Mouse (Mus musculus): ENCODE measurements around the gene Dppa3.

Dppa3 gene

DNA sequence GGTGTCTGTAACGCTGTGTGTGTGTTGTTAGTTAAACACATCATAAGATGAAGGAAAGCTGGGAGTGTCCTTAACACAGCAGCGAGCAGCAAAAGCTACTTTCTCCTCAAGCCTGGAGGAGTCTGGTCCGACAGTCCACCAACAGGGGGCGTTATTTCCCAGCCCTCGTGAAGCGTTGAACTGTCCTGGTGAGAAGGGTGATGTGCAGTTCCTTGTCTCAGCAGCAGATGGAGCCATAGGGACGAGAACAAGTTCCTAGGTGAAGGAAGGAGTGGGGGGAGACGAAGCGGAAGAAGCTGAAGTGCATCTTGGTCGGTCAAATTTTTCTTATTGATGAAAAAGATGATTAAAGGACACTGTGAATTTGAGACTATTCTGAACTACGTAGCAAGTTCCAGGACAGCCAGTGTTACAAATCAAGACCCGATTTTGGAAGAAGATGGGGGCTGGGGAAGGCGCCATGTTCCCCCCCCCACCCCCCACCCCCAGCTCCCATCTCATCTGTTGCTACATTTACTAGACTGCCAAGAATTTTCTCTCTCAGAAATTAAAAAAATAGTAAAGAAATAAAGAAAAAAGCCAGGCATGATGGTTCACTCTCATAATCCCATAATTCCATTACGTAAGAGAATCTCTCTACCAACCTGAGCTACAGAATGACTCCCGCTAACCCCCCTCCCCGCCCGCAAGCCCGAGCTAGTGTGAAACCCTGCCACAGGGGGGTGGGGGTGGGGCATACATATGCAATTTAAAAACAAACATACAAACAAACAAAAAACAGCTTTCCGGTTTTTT is 43.4 kb downstream of the Dppa3 start:
- DNase-seq, result peak; percentile 96

DNA sequence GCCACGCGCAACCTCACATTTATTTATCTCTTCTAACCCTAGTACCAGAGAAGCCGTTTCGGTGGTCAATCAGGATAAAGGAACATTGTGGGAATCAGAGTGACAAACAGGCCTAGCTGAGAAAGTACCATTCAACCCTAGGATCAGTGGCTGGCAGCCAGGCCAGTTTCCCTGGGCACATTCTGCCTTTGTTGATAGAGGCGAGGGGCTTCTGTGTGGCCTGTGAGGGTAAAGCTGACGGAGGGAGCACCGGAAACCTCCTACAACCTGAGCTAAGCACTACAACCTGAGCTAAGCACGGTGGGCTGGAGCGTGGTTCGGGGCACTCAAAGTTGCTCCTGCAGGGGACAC is 44.0 kb downstream of the Dppa3 start:
- peak; percentile 71 for DNase-seq

DNA sequence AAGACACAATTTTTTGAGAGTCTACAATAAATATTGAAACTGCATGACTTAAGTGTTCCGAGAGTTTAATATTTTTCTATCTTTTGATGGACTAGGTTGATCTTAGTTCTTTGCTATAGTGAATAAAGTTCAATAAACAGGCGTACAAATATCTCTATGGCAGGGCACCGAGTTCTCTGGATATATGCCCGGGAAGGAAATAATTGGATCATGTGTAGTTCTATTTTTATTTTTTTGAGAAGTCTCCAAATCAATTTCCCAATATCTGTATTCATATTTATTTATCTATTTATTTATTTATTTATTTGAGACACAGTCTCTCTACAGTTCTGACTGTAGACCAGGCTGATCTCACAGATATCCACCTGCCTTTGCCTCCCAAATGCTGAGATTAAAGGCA is 44.6 kb downstream of the Dppa3 start:
- DNase-seq, result peak; percentile 3

DNA sequence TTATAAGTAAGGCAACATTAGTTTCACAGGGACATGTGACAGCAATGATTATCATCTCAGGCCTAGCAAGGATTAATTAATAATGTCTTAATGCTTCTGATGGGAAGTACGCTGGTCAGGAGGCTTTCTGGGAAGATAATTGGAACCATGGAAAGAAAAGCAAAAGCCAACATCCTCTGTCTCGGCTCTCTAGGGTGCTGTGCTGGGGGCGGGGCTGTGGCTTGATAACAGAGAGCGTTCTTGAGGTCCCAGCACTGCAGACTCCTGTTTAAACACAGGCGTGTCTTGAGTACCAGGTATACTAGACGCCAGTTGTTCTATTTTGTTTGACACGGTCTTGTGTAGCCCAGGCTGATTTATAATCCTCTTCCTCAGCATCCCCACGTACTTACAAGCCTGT is 46.5 kb downstream of the Dppa3 start:
- peak; percentile 68 for DNase-seq

Measured in heart, adult 11 months (tissue).